Mouse (Mus musculus) forebrain, embryonic 14.5 days (tissue): ENCODE measurements around the gene Cage1. TPM values are rescaled to one million over a fixed set of nuclear protein-coding genes. Genes with fewer than 3 reads are reported as not detected.

Source experiments
- ATAC-seq: fragments of 200-750 bp; cut with Nextera tagmentation; 2 replicates; pipeline ENCODE4 v1.8.0; 2017; ENCODE audit warnings: mild to moderate bottlenecking, moderate library complexity
- DNase-seq: peaks from one replicate; pipeline ENCODE4 v3.0.0-alpha.2; 2015; ENCODE audit warnings: low spot score
- H3K27ac ChIP-seq: fragments of 300-500 bp; sonication (generic); 2 replicates; pipeline ENCODE4 v1.5.1; 2014; ENCODE audit warnings: low read depth, mild to moderate bottlenecking, control low read depth, low read length, moderate library complexity
- H3K27me3 ChIP-seq: fragments of 300-500 bp; sonication (generic); replicated peaks from 2 replicates; pipeline ENCODE4 v1.6.1; 2014; ENCODE audit warnings: low read length, control low read depth, mixed read lengths; ENCODE audit not compliant: control insufficient read depth, insufficient read depth
- H3K36me3 ChIP-seq: fragments of 300-500 bp; sonication (generic); 2 replicates; pipeline ENCODE4 v1.6.1; 2014; ENCODE audit warnings: low read length, control low read depth; ENCODE audit not compliant: control insufficient read depth, insufficient read depth
- H3K4me1 ChIP-seq: fragments of 300-500 bp; sonication (generic); 2 replicates; pipeline ENCODE4 v1.6.1; 2014; ENCODE audit warnings: antibody characterized with exemption, low read length, control low read depth; ENCODE audit not compliant: control insufficient read depth, insufficient read depth
- H3K4me2 ChIP-seq: fragments of 300-500 bp; sonication (generic); 2 replicates; pipeline ENCODE4 v1.6.1; 2014; ENCODE audit warnings: mild to moderate bottlenecking, control low read depth, low read length
- H3K4me3 ChIP-seq: fragments of 300-500 bp; sonication (generic); 2 replicates; pipeline ENCODE4 v1.5.1; 2014; ENCODE audit warnings: low read depth, low read length, control low read depth
- H3K9ac ChIP-seq: fragments of 300-500 bp; sonication (generic); 2 replicates; pipeline ENCODE4 v1.6.1; 2014; ENCODE audit warnings: mild to moderate bottlenecking, low read length, control low read depth, moderate library complexity
- H3K9me3 ChIP-seq: fragments of 300-500 bp; sonication (generic); replicated peaks from 2 replicates; pipeline ENCODE4 v1.6.1; 2016; ENCODE audit warnings: low read length, control low read depth, mixed read lengths; ENCODE audit not compliant: control insufficient read depth
- WGBS: fragments of 180-500 bp; shearing (Covaris S2); extraction: QIAGEN DNeasy Blood & Tissue Kit; methylation state at CpG from one replicate; pipeline ENCODE4 v1.1.7; 2014; 5-methylcytosine and 5-hydroxymethylcytosine counted together
- polyA plus RNA-seq: library from polyadenylated mRNA; unstranded; fragments of >200 nt; fragmentation: Nextera tagmentation; extraction: Ambion mirVana; gene quantifications from 2 replicates; pipeline ENCODE4 v1.2.1, GENCODE M21; 2014

Cage1 gene
- polyA plus RNA-seq, 1 experiment from 2014 or later = 1.8 TPM

DNA sequence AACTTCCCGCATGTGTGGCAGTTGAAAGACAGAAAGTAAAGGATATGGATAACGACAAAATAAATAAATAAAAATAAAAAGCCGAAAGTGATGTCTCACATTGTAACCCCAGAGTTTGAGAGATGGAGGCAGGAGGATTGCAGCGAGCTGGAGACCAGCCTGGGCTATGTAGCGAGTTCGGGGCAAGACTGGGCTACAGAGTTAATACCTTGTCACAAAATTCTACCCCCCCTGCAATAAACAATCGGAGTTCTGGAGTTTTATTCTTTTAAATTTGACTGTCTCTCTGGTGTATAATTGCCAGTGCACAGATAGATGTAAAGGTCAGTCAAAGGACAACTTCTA, 42.5 kb downstream of the Cage1 start:
- WGBS = 22% methylated on average over 7 of the region's 7 CpGs

DNA sequence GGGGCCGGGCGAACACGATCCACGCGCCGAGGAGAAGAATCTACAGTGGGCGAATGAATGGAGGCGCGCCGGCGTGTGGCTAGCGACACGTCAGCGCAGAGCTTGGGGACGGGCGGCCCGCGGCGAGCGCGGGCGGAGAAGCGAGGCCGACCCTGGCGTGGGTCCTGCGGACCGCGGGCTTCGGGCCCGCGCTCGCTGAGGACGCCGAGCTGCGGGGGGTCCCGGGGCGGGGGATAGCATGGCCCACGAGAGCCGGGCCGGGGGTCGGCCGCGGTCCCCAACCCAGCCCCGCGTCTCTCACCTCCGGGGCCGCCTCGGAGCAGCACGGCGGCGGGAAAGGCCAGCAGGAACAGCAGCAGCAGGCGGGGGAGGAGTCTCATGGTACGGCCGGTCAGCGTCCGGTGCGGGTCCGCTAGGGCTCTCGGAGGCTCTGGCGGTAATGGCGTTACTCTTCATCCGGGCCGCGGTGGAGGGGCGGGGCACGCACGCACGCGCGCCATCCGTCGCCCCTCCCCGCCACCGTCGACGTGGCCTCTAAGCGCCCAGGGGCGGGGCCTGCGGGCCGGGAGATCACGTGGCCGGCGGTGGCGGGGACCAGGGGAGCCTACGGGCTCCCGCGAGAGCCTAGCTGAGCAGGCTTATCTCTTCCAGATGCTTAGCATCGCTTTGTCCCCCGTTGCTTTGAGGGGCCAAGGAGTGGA, 43.0 kb downstream of the Cage1 start, which contains the start of gene Ssr1:
Ssr1 (minus strand) TSS at position 514 of the 701 bp plus-strand sequence.
- ATAC-seq (peak; percentile 99), DNase-seq (peak; percentile 98)
- peaks cover 6% of the 10 kb centered on the region; the same call in 1 of the 2 replicates for H3K4me1 ChIP-seq
- H3K4me3 ChIP-seq = peak within 1 kb of the TSS; percentile 90
- H3K9ac ChIP-seq = peak within 1 kb of the TSS; percentile 94
- H3K36me3 ChIP-seq = peaks cover 29% of the 10 kb centered on the region
- H3K9me3 ChIP-seq = no peaks in the 10 kb centered on the region
- H3K27ac ChIP-seq = peak within 1 kb of the TSS; percentile 88
- no peaks in the 10 kb centered on the region for H3K27me3 ChIP-seq
- H3K4me2 ChIP-seq = peak within 1 kb of the TSS; percentile 75
- WGBS = under 1% methylated on average over 71 of the region's 89 CpGs

More for the DNA sequence above, 42.5 kb downstream of the Cage1 start:
- Histone ChIP-seq H3K36me3 (peaks cover 24% of the 10 kb centered on the region), H3K4me2 (peak overlapping the region; percentile 49), H3K27ac (0 out of 2 replicates have a peak overlapping the region, but pooled peaks have one; percentile 88), H3K27me3 (no peaks in the 10 kb centered on the region), H3K4me3 (peak overlapping the region; percentile 90), H3K4me1 (peaks cover 6% of the 10 kb centered on the region; the same call in 1 of the 2 replicates), H3K9me3 (no peaks in the 10 kb centered on the region), H3K9ac (peak overlapping the region; percentile 94; the same call in 1 of the 2 replicates)
- DNase-seq (no peak), ATAC-seq (peak; percentile 59)

DNA sequence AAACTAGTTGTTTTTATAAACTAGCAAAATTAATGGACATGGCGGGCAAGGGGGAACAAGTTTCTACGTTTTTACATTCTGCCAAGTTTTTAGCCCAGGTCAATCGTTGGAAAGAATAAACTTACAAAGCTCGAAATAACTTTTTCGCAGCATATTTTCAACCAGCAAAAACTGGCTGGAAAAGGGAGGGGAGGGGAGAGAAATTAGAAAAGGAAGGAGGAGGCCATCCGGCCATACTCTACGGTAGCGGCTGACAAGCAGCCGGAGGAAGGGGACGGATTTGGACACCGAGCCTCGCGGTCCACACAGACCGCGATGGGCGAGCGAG, 43.5 kb downstream of the Cage1 start:
- Histone ChIP-seq H3K4me3 (peak overlapping the region; percentile 90), H3K4me1 (peaks cover 6% of the 10 kb centered on the region; the same call in 1 of the 2 replicates)
- WGBS = under 1% methylated on average over 17 of the region's 17 CpGs

DNA sequence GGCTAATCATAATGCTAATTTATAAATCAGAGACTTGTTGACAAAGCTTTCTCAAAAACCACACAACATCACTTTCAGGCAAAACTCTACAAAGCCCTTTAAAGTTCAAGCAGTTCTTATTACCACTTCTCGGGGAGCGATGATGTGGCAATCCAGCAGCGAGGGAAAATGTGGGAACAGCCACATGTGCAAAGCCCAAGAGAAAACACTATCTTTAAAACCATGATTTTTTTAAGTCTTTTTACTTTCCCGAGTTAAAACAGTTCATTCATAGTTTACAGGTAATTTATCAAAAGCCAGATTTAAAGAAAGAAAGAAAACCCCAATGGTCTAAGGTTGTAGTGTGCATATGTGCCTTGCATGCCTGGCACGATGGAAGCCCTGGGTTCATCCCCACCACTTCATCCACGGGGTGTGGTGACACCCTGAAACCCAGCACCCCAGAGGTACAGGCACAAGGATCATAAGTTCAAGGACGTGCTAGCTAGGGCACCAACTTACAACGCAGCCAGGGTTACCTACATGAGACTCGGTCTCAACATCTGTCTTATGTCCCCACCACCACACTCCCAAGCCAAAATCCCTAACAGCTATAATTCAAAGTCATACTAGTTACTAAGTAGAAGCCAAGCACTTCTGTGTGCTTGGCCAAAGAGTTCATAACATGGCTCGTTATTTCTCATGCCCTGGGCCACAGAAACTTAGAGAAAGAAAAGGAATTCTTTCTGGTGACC, 44.1 kb downstream of the Cage1 start:
- peaks cover 6% of the 10 kb centered on the region; the same call in 1 of the 2 replicates for H3K4me1 ChIP-seq
- no peak for DNase-seq

More for the DNA sequence above, 43.5 kb downstream of the Cage1 start:
- Histone ChIP-seq H3K4me2 (peak overlapping the region; percentile 75), H3K9ac (peak overlapping the region; percentile 94), H3K36me3 (peaks cover 33% of the 10 kb centered on the region), H3K9me3 (no peaks in the 10 kb centered on the region), H3K27me3 (no peaks in the 10 kb centered on the region), H3K27ac (peak overlapping the region; percentile 88)
- no peak for ATAC-seq
- no peak for DNase-seq

DNA sequence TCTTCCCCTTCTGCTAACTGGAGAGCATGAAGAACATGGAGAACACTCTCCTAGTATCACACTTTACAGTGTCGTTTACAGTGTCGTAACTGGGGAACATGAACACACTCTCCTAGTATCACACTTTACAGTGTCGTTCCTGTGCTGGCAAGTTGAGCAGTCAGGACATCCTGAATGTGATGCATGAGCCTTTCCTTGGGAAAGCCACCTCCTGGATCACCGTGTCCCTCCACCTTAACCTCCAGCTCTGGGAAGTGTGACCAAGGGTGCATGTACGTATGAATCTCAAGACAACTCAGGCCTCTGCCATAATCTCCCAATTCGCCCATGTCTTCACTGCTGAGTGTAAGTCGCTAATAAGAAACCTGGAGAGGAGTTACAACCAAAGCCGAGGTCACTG, 47.2 kb downstream of the Cage1 start:
- H3K27me3 ChIP-seq = no peaks in the 10 kb centered on the region
- ATAC-seq = no peak
- WGBS = 94% methylated on average over 8 of the region's 8 CpGs

More for the DNA sequence above, 44.1 kb downstream of the Cage1 start:
- Histone ChIP-seq H3K27ac (no peak overlapping the region), H3K9me3 (no peaks in the 10 kb centered on the region), H3K4me2 (peak overlapping the region; percentile 75), H3K4me3 (peak overlapping the region; percentile 90), H3K9ac (peak overlapping the region; percentile 94), H3K36me3 (peaks cover 38% of the 10 kb centered on the region), H3K27me3 (no peaks in the 10 kb centered on the region)
- no peak for ATAC-seq
- WGBS = 16% methylated on average over 10 of the region's 10 CpGs

DNA sequence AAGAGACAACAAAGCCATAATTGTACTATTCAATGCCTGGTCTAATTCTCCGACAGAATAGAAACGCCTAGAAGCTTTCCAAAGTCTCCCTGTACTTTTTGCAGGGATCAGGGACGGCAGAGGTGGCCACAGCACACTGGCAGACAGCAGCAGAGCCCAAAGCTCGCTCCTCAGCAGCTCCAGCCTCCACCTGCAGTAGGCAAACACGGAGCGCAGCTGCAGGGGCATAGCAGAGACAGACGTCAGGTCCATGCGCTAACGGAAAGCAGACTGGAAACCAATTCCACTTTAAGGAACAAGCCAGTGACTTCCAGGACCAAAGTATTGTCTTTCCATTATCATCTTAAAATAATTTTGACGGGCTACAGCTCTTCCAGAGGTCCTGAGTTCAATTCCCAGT, 50.7 kb downstream of the Cage1 start:
- H3K9ac ChIP-seq = no peak overlapping the region
- peaks cover 94% of the 10 kb centered on the region for H3K36me3 ChIP-seq
- no peak overlapping the region for H3K27ac ChIP-seq
- H3K4me3 ChIP-seq = no peak overlapping the region
- WGBS = 77% methylated on average over 10 of the region's 10 CpGs
- ATAC-seq (no peak), DNase-seq (no peak)
- H3K27me3 ChIP-seq = no peaks in the 10 kb centered on the region
- no peaks in the 10 kb centered on the region for H3K9me3 ChIP-seq
- H3K4me1 ChIP-seq = no peaks in the 10 kb centered on the region
- H3K4me2 ChIP-seq = no peak overlapping the region

More for the DNA sequence above, 47.2 kb downstream of the Cage1 start:
- Histone ChIP-seq H3K36me3 (peaks cover 66% of the 10 kb centered on the region), H3K4me1 (peaks cover 6% of the 10 kb centered on the region; the same call in 1 of the 2 replicates), H3K9ac (no peak overlapping the region), H3K27ac (no peak overlapping the region), H3K4me2 (no peak overlapping the region), H3K4me3 (no peak overlapping the region), H3K9me3 (no peaks in the 10 kb centered on the region)
- no peak for DNase-seq

DNA sequence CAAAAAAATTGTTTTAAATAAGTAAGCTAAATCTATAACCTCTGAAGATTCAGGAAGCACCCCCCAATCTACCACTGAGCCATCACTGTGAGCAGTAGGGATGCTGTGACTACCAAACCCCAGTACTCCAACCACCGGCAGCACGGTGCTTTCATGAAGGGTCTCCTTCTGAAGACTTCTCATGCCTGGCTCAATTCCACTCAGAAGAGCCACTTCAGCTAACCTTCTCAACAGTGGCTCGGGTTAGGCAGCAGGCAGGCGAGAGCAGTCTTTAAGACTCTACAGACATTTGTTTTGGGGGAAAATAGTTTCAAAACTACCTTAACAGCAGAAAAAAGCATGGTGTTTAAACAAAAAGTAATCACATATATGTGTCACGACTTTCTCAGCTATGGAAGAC, 55.8 kb downstream of the Cage1 start:
- H3K36me3 ChIP-seq = peaks cover 90% of the 10 kb centered on the region
- WGBS = 91% methylated on average over 5 of the region's 5 CpGs
- DNase-seq = no peak
- no peak overlapping the region for H3K4me3 ChIP-seq
- H3K9me3 ChIP-seq = no peaks in the 10 kb centered on the region
- no peak overlapping the region for H3K27ac ChIP-seq
- no peaks in the 10 kb centered on the region for H3K27me3 ChIP-seq
- H3K9ac ChIP-seq = no peak overlapping the region
- no peak overlapping the region for H3K4me2 ChIP-seq
- ATAC-seq = no peak
- no peaks in the 10 kb centered on the region for H3K4me1 ChIP-seq

DNA sequence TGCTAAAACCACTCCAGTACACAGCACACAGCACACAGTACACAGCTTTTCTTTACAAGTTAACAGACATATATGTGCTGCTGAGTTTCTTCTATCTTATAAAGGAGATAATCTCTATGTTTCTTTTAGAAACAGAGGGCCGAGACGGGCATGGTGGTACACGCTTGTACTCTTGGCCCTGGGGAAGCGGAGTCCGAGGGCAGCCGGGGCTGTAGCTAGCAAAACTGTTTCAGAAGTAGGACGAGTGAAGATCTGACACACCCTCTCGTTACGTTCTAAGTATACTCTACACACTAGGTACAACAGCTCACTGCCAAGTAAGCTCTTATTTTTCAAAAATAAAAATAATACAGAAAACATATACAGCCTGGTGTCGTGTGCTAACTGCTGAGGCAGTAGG, 56.5 kb downstream of the Cage1 start:
- no peak overlapping the region for H3K4me2 ChIP-seq
- no peak overlapping the region for H3K27ac ChIP-seq
- DNase-seq (no peak), ATAC-seq (no peak)
- no peaks in the 10 kb centered on the region for H3K9me3 ChIP-seq
- no peaks in the 10 kb centered on the region for H3K27me3 ChIP-seq
- H3K9ac ChIP-seq = no peak overlapping the region
- peaks cover 91% of the 10 kb centered on the region for H3K36me3 ChIP-seq
- no peaks in the 10 kb centered on the region for H3K4me1 ChIP-seq
- H3K4me3 ChIP-seq = no peak overlapping the region
- WGBS = 91% methylated on average over 10 of the region's 10 CpGs

DNA sequence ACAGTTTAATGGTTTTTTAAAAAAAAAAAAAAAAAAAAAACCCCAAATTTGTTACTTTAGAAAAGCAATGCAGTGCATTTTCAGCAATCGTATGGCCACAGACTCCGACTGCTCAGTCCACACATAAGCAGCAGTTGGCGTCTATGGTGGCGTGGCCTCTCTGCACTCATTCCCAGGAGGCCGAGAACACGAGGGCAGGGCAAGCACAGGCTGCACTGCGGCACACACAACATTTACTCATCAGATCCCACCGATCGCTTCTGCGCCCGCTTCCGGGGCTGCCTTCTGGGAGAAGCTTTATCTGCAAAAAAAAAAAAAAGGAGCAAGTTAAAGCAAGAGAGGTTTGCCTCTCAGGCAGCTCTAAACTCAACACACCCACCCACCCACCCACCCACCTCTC, 57.4 kb downstream of the Cage1 start:
- Histone ChIP-seq H3K9ac (no peak overlapping the region), H3K4me1 (no peaks in the 10 kb centered on the region), H3K9me3 (no peaks in the 10 kb centered on the region), H3K27ac (no peak overlapping the region), H3K4me3 (no peak overlapping the region), H3K27me3 (no peaks in the 10 kb centered on the region), H3K36me3 (peaks cover 89% of the 10 kb centered on the region), H3K4me2 (no peak overlapping the region)
- DNase-seq = no peak
- ATAC-seq = no peak
- 94% methylated on average over 12 of the region's 12 CpGs for WGBS
